Mouse (Mus musculus) lung, embryonic 15.5 days (tissue): ENCODE data around the gene Ccdc187. TPM values are rescaled to one million over a fixed set of nuclear protein-coding genes. Genes with fewer than 3 reads are reported as not detected.

ENCODE experiments used
- ATAC-seq: fragments of 200-750 bp; cut with Nextera tagmentation; 2 replicates; pipeline ENCODE4 v1.8.0; 2017; ENCODE audit warnings: moderate number of reproducible peaks, borderline replicate concordance; ENCODE audit not compliant: low FRiP score, low TSS enrichment; ENCODE audit errors: extremely low read depth
- H3K27ac ChIP-seq: fragments of 300-500 bp; sonication (generic); 2 replicates; pipeline ENCODE4 v1.5.1; 2015; ENCODE audit warnings: moderate library complexity, mild to moderate bottlenecking, inconsistent platforms
- H3K27me3 ChIP-seq: fragments of 300-500 bp; sonication (generic); 2 replicates; pipeline ENCODE4 v1.6.1; 2015; ENCODE audit warnings: inconsistent platforms
- H3K36me3 ChIP-seq: fragments of 300-500 bp; sonication (generic); 2 replicates; pipeline ENCODE4 v1.6.1; 2015; ENCODE audit warnings: inconsistent platforms
- H3K4me1 ChIP-seq: fragments of 300-500 bp; sonication (generic); 2 replicates; pipeline ENCODE4 v1.6.1; 2015; ENCODE audit warnings: inconsistent platforms
- H3K4me2 ChIP-seq: fragments of 300-500 bp; sonication (generic); 2 replicates; pipeline ENCODE4 v1.6.1; 2015; ENCODE audit warnings: inconsistent platforms, mild to moderate bottlenecking, moderate library complexity
- H3K4me3 ChIP-seq: fragments of 300-500 bp; sonication (generic); 2 replicates; pipeline ENCODE4 v1.5.1; 2015; ENCODE audit warnings: mild to moderate bottlenecking, inconsistent platforms
- H3K9ac ChIP-seq: fragments of 300-500 bp; sonication (generic); 2 replicates; pipeline ENCODE4 v1.6.1; 2015; ENCODE audit warnings: inconsistent platforms
- H3K9me3 ChIP-seq: fragments of 300-500 bp; sonication (generic); 2 replicates; pipeline ENCODE4 v1.6.1; 2016; ENCODE audit warnings: inconsistent platforms
- WGBS: fragments of 180-500 bp; shearing (Covaris S2); methylation state at CpG from one replicate; pipeline ENCODE4 v1.1.7; 2015; 5-methylcytosine and 5-hydroxymethylcytosine counted together
- polyA plus RNA-seq: library from polyadenylated mRNA; unstranded; fragments of >200 nt; fragmentation: Nextera tagmentation; extraction: Ambion mirVana; gene quantifications from 2 replicates; pipeline ENCODE4 v1.2.1, GENCODE M21; 2015

Gene Ccdc187
- polyA plus RNA-seq, 1 experiment from 2014 or later: 0.34 TPM

DNA sequence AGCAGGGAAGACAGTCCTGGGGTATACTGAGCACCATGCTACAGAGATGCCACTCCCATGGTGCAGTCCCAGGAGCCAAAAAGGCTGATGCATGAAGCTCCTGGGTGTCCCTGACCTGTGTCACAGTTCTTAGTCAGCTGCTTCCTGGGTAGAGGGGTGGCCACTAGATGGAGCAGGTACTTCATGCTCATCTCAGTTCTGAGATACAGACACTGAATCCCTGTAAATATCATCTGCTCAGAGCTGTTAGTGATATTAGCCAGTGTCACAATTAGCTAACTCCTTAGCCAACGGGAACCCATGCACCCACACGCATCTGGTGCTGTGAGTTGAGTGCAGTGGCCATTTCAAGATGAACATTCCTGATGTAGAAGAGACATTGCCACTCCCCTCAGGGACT, 30.6 kb upstream of the Ccdc187 start:
- ATAC-seq: no peak
- Histone ChIP-seq H3K4me1 (0 out of 2 replicates have a peak, but pooled peaks cover 6% of the 10 kb centered on the region), H3K9me3 (no peaks in the 10 kb centered on the region), H3K9ac (no peak overlapping the region), H3K4me2 (no peak overlapping the region), H3K27me3 (no peaks in the 10 kb centered on the region), H3K4me3 (no peak overlapping the region), H3K27ac (peak overlapping the region; percentile 10; the same call in 1 of the 2 replicates), H3K36me3 (peaks cover 67% of the 10 kb centered on the region)
- WGBS: 69% methylated on average over 2 of the region's 2 CpGs

DNA sequence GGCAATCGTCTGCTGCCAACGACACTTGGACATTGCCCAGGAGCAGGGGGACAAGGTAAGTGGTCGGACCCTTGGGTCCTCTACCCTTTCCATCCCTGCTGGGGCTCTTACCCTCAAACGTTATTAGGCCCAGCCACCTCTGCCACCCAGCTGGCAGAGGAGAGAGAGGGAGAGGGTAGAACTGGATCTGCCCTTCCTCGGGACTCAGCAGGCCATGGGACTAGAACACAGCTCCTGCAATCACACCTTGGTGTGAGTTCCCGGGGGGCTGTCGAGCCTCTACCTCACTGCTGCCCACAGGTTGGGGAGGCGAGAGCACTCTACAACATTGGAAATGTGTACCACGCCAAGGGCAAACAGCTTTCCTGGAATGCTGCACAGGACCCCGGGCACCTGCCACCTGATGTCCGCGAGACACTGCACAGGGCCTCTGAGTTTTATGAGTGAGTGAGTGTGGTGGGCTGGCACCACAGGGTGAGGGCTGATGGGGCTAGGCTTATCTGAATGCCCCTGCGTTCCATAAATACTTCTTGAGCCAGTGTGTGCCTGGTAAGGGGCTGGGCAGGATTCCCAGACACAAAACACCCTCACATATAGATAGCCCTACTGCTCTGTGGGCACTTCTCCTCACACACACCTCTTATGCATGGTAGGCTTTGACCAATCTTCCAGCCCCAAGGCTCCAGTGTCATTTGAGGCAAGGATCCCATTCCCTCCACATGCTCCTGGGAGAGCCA, 29.4 kb upstream of the Ccdc187 start:
- Histone ChIP-seq H3K4me1 (0 out of 2 replicates have a peak, but pooled peaks cover 8% of the 10 kb centered on the region), H3K4me2 (no peak overlapping the region), H3K27ac (no peak overlapping the region)

DNA sequence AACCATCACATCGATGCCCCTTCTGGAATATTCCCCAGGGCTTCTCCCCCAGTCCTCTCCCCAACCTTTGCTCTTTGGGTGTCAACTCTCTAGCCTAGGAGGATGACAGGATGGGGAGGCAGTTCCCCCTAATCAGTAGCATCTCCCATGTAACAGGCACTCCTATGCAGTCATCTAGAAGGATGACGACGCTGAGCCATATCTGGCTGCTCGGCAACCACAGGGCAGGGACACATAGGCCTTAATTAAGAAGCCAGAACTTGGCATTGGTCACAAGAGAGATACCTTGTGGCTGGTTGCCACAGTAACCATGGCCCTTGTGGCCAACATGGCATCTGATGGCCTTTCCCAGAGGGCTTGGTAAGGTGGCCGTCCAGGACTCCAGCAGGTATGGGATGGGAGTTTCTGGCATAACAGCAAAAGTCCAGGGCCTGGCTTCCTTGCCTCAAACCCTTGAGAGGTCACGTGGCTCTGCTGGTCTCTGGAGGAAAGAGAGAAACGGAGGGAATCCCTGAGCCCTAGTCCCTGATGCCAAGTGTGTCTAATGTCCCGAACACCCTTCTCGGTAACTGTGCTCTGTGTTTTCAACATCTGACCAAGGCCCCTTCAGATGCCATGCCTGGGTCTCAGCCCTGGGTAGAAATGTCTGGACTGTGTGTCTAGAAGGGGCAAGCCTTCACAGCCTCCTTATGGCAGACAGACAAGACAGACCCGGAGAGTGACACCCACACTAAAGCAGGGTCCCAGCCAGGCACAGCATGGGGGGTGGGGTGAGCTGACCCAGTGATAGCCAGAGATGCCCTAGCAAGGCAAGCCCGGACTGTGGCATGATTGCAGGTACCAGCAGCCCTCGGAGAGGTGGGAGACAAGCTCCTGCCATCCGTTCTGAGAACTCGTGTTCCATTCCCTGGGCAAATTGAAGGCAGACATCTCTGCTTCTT, 26.2 kb upstream of the Ccdc187 start:
- 81% methylated on average over 14 of the region's 14 CpGs for WGBS
- no peaks in the 10 kb centered on the region for H3K9me3 ChIP-seq
- H3K4me1 ChIP-seq: peaks cover 35% of the 10 kb centered on the region
- no peaks in the 10 kb centered on the region for H3K27me3 ChIP-seq
- no peak overlapping the region for H3K27ac ChIP-seq
- no peak overlapping the region for H3K4me2 ChIP-seq
- no peak overlapping the region for H3K4me3 ChIP-seq
- ATAC-seq: no peak
- H3K36me3 ChIP-seq: peaks cover 36% of the 10 kb centered on the region
- no peak overlapping the region for H3K9ac ChIP-seq

More for the DNA sequence above, 29.4 kb upstream of the Ccdc187 start:
- Histone ChIP-seq H3K27me3 (no peaks in the 10 kb centered on the region), H3K9me3 (no peaks in the 10 kb centered on the region), H3K4me3 (no peak overlapping the region), H3K36me3 (peaks cover 59% of the 10 kb centered on the region), H3K9ac (no peak overlapping the region)
- no peak for ATAC-seq
- 83% methylated on average over 13 of the region's 13 CpGs for WGBS

DNA sequence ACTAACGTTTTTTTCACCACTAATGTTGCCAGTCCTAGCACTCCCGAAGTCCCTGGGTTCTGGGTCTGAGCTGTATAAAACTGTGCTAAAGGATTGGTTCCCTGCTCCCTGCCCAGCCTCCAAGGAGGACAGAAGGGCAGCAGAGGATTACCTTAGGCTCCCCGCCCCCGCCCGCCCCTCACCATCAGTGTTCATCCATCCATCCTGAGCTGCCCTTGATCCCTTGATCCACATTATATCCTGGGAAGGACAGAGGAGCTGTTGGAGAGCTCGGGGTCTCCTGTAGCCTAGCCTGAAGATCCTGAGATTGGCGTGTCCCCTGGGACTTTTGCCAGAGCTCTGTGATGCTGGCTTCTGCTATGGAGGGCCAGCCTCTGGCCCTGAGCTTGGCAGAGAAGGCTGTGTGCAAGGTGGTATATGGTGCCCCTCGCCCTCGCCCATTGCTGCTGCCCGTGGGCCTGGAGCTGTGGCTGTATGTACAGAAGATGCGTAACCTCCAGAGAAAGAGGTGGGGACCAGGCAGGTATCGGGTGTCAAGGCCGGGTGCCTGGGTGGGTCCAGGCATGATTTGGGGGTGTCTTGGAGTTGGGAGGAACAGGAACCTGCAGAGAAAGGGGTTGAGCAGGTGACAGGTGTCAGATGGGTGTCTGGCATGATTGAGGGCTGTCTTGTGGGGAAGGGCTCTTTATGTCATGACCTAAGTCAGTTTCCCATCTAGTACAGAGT, 25.3 kb upstream of the Ccdc187 start:
- Histone ChIP-seq H3K9me3 (no peaks in the 10 kb centered on the region), H3K27me3 (no peaks in the 10 kb centered on the region), H3K36me3 (peaks cover 28% of the 10 kb centered on the region), H3K4me2 (no peak overlapping the region), H3K27ac (no peak overlapping the region), H3K4me3 (no peak overlapping the region), H3K9ac (no peak overlapping the region), H3K4me1 (peaks cover 39% of the 10 kb centered on the region)
- ATAC-seq: no peak
- 83% methylated on average over 13 of the region's 13 CpGs for WGBS

DNA sequence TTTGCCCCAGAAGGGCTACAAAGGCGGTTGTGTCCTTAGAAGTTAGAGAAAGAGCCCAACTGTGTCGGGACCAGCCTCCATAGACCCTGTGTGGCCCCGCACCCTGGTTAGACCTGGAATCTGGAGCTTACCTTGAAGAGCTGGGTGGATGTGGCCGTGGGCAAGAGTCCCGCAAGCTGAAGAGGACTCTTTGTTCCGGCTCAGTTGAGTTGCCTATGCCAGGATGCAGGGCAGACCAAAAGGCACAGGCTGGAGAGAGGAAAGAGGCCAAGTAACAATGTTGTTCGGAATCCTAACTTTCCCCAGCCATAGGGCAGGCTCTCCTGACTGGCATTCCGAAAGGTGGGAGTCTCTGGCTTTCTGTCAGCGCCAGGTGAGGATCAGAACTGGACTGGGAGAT, 24.8 kb upstream of the Ccdc187 start:
- no peak overlapping the region for H3K4me3 ChIP-seq
- no peak for ATAC-seq
- peaks cover 22% of the 10 kb centered on the region for H3K36me3 ChIP-seq
- no peak overlapping the region for H3K27ac ChIP-seq
- no peak overlapping the region for H3K4me2 ChIP-seq
- H3K27me3 ChIP-seq: no peaks in the 10 kb centered on the region
- 86% methylated on average over 9 of the region's 9 CpGs for WGBS
- no peak overlapping the region for H3K9ac ChIP-seq
- H3K4me1 ChIP-seq: peaks cover 43% of the 10 kb centered on the region
- no peaks in the 10 kb centered on the region for H3K9me3 ChIP-seq

DNA sequence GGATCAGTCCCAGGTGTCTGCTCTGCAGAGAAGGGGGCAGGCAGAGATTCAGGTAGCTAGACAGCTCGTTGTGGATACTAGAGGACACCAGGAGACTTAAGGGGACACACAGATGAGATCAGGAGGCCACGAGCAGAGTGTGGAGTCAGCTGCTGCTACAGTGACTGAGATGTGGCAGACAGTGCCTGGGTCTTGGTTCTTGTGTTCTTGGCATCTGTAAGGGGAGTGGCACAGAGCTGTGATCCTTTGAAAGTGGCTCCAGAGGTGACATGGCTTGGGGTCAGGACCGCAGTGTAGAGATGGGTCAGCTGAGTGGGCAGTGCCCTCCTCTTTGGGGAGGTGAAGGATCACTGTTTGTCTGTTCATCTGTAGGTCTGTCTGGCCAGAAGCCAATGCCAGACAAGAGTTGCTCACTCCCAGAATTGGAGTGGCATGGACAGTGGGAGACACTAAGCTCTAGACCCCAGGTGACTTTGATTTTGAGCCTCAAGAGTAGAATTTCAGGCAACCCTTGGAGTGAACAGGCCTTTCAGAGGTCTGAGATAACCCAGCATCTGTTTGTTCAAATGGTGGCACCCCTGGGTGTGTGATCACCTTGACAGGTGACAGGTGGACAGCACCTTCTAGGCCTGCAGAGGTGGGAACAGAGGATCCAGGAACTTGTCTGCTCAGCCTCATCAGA, 23.8 kb upstream of the Ccdc187 start:
- H3K4me2 ChIP-seq: peak overlapping the region; percentile 68; the same call in 1 of the 2 replicates
- H3K27me3 ChIP-seq: no peaks in the 10 kb centered on the region
- H3K9me3 ChIP-seq: no peaks in the 10 kb centered on the region
- ATAC-seq: no peak
- H3K9ac ChIP-seq: peak overlapping the region; percentile 14
- 0 out of 2 replicates have a peak overlapping the region, but pooled peaks have one; percentile 68 for H3K4me3 ChIP-seq
- H3K36me3 ChIP-seq: 0 out of 2 replicates have a peak, but pooled peaks cover 12% of the 10 kb centered on the region
- 85% methylated on average over 3 of the region's 3 CpGs for WGBS
- peaks cover 50% of the 10 kb centered on the region for H3K4me1 ChIP-seq
- no peak overlapping the region for H3K27ac ChIP-seq

DNA sequence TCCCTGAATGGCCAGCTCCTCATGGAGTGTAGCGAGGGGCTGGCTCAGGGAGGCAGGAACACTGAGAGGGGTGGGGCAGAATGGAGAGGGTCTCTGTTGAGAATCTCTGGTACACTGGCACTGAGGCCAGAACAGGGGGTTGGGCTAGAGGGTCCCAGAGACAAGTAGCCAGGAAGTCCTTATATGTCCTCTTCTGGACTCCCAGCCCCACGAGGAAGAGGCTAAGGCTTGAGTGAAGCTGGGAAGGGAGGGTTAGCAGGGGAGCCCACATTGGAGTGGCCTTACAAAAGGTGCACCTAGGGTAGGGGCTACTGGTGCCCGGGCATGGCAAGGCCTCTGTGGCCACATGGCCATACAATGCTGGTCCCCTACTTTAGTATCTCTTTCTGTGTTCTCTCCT, 23.0 kb upstream of the Ccdc187 start:
- peak overlapping the region; percentile 84 for H3K9ac ChIP-seq
- no peaks in the 10 kb centered on the region for H3K27me3 ChIP-seq
- H3K36me3 ChIP-seq: 0 out of 2 replicates have a peak, but pooled peaks cover 5% of the 10 kb centered on the region
- ATAC-seq: no peak
- H3K4me2 ChIP-seq: peak overlapping the region; percentile 68
- peak overlapping the region; percentile 97 for H3K27ac ChIP-seq
- no peaks in the 10 kb centered on the region for H3K9me3 ChIP-seq
- H3K4me3 ChIP-seq: peak overlapping the region; percentile 68
- WGBS: 38% methylated on average over 3 of the region's 3 CpGs
- peaks cover 54% of the 10 kb centered on the region for H3K4me1 ChIP-seq

DNA sequence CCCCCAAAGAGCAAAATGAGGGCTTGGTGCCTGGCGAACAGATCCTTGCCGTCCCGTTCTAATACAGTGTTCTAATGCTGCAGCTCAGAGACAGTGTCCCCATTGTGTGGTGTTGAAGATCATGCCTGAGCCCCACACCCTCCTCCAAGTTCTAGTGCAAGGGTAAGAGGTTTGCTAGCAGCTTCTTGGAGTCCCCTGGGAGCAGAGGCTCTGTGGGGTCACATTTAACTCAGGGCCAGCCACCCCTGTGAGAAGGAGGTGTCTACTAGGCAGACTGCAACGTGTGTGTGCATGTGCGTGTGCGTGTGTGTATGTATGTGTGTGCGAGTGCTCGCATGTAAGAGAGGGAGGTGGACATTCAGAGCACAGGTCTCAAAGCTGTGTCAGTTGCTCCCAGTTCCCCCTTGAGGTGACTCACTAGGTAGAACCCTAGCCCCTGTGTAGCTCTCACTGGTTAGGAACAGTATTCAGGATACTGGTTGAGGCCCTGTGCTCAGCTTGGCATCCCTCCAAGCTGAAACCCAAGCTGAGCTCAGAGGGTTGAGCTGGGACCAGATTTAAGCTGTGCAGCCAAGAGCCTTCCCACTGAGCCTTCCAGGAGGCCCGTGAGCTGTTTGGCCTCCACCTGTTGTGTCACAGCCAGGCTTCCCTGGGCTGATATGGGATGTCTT, 22.4 kb upstream of the Ccdc187 start:
- WGBS: 35% methylated on average over 9 of the region's 9 CpGs
- Histone ChIP-seq H3K9ac (peak overlapping the region; percentile 84), H3K9me3 (no peaks in the 10 kb centered on the region), H3K4me1 (peaks cover 56% of the 10 kb centered on the region), H3K27ac (peak overlapping the region; percentile 97), H3K27me3 (no peaks in the 10 kb centered on the region), H3K4me2 (peak overlapping the region; percentile 68), H3K36me3 (no peaks in the 10 kb centered on the region), H3K4me3 (peak overlapping the region; percentile 68)
- ATAC-seq: no peak

DNA sequence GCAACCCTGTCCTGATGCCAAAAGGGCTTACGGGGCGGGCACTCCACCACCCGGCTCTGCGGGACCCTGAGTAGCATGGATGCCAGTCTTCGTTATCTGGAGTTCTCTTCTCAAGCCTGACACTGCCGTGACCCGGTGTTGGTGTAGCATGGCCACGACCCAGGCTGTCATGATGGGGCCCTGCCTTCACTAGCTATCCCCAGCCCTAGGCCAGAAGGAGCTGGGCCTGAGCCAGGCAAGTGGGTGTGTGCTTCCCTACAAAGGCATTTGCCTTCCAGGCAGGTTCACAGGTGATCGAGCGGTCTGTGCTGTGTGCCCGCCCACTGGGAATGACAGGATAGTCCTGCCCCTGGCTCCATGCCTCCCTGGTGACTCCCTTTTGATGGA, 21.6 kb upstream of the Ccdc187 start:
- Histone ChIP-seq H3K36me3 (no peaks in the 10 kb centered on the region), H3K9me3 (no peaks in the 10 kb centered on the region), H3K4me1 (peaks cover 58% of the 10 kb centered on the region), H3K9ac (peak overlapping the region; percentile 84), H3K4me3 (peak overlapping the region; percentile 68), H3K4me2 (peak overlapping the region; percentile 68), H3K27me3 (no peaks in the 10 kb centered on the region), H3K27ac (peak overlapping the region; percentile 97)
- peak; percentile 1; the same call in 1 of the 2 replicates for ATAC-seq
- under 1% methylated on average over 11 of the region's 11 CpGs for WGBS

DNA sequence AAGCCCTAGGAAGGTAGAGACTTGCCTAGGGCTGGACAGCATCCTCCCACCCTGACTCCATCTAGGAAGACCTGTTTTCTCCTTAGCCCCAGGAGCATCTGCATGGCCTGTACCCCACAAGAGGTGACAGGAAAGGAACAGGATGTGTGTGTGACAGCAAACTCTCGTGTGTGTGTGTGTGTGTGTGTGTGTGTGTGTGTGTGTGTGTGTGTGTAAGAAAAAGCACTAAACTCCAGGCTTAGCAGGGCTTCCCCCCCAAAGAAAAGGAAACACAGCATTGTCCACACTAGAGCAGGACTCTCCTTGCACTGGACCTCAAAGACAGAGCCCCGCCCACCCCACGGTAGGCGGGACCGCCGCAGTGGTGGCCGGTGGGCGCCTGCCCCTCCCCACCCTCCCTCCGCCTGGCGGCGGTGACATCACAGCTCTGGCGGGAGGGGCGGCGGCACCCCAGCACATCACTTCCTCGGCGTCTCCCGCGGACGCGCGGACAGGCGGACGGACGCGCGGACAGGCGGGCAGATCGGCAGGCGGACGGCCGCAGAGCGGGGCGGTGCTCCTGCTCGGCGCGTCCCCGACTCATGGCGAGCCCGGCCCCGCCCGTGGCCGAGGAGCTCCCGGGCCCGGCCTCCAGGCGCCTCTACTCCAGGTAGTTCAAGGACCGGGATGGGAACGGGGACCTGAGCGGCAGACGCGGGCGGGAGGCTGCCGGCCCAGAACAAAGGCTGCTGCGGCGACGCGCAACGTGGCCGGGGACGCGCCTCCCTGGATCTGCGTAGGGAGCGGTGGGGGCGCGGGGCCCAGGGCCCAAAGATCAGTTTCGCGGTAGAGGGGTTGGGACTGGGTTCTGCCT, 20.9 kb upstream of the Ccdc187 start, which contains the start of gene Gpsm1:
Gene Gpsm1 (plus strand): TSS at position 444 of the 853 bp plus-strand sequence.
- under 1% methylated on average over 48 of the region's 66 CpGs for WGBS
- H3K9ac ChIP-seq: peak within 1 kb of the TSS; percentile 84
- no peaks in the 10 kb centered on the region for H3K36me3 ChIP-seq
- peak within 1 kb of the TSS; percentile 97 for H3K27ac ChIP-seq
- peak; percentile 71 for ATAC-seq
- no peaks in the 10 kb centered on the region for H3K9me3 ChIP-seq
- H3K4me1 ChIP-seq: peaks cover 57% of the 10 kb centered on the region
- peak within 1 kb of the TSS; percentile 68 for H3K4me2 ChIP-seq
- no peaks in the 10 kb centered on the region for H3K27me3 ChIP-seq
- peak within 1 kb of the TSS; percentile 68 for H3K4me3 ChIP-seq
